Mouse (Mus musculus): Measurements from ENCODE around the gene Rybp. TPM values are rescaled to one million over a fixed set of nuclear protein-coding genes. Genes with fewer than 3 reads are reported as not detected.

The Rybp gene
- polyA plus RNA-seq, 1 experiment from 2014 or later: 21.3 TPM

GRCm38 (mm10) chr6:100286573-100287333 is 532 bp downstream of the Rybp start:
- WGBS: 0% methylated on average over 37 of the region's 117 CpGs
- no peaks in the 10 kb centered on the region for H3K9me3 ChIP-seq
- peak overlapping the region; percentile 73 for H3K4me3 ChIP-seq
- H3K27ac ChIP-seq: peak overlapping the region; percentile 96
- peak overlapping the region; percentile 57 for H3K4me2 ChIP-seq
- peak; percentile 76 for ATAC-seq (ENCODE audit: insufficient number of reproducible peaks, low FRiP score, low TSS enrichment, low read depth)
- H3K4me1 ChIP-seq: peaks cover 21% of the 10 kb centered on the region
- H3K36me3 ChIP-seq: no peaks in the 10 kb centered on the region
- H3K9ac ChIP-seq: peak overlapping the region; percentile 77
- no peaks in the 10 kb centered on the region for H3K27me3 ChIP-seq

- peak overlapping the region; percentile 39 for H3K9ac ChIP-seq
- H3K27me3 ChIP-seq: no peaks in the 10 kb centered on the region
- H3K27ac ChIP-seq: peak overlapping the region; percentile 96
- H3K4me1 ChIP-seq: peaks cover 21% of the 10 kb centered on the region
- H3K36me3 ChIP-seq: no peaks in the 10 kb centered on the region
- WGBS: 2% methylated on average over 18 of the region's 18 CpGs
- no peaks in the 10 kb centered on the region for H3K9me3 ChIP-seq
- H3K4me2 ChIP-seq: peak overlapping the region; percentile 57
- ATAC-seq (ENCODE audit: insufficient number of reproducible peaks, low FRiP score, low TSS enrichment, low read depth): no peak
- H3K4me3 ChIP-seq: peak overlapping the region; percentile 73
Observed at GRCm38 (mm10) chr6:100285985-100286572, 1.2 kb downstream of the Rybp start.

- H3K36me3 ChIP-seq: no peaks in the 10 kb centered on the region
- H3K4me3 ChIP-seq: no peak overlapping the region
- H3K9ac ChIP-seq: no peak overlapping the region
- no peaks in the 10 kb centered on the region for H3K27me3 ChIP-seq
- ATAC-seq (ENCODE audit: insufficient number of reproducible peaks, low FRiP score, low TSS enrichment, low read depth): no peak
- WGBS: 92% methylated on average over 1 of the region's 1 CpGs
- H3K27ac ChIP-seq: no peak overlapping the region
- no peaks in the 10 kb centered on the region for H3K9me3 ChIP-seq
- no peak overlapping the region for H3K4me2 ChIP-seq
- H3K4me1 ChIP-seq: peaks cover 10% of the 10 kb centered on the region
Observed at GRCm38 (mm10) chr6:100278841-100279240, 8.4 kb downstream of the Rybp start.

- Histone ChIP-seq H3K27me3 (no peaks in the 10 kb centered on the region), H3K4me2 (no peak overlapping the region), H3K27ac (no peak overlapping the region), H3K36me3 (no peaks in the 10 kb centered on the region), H3K4me3 (no peak overlapping the region), H3K4me1 (peaks cover 9% of the 10 kb centered on the region), H3K9ac (no peak overlapping the region), H3K9me3 (no peaks in the 10 kb centered on the region)
- ATAC-seq (ENCODE audit: insufficient number of reproducible peaks, low FRiP score, low TSS enrichment, low read depth): no peak
- WGBS: 54% methylated on average over 3 of the region's 3 CpGs
Observed at GRCm38 (mm10) chr6:100276344-100276743, 10.9 kb downstream of the Rybp start.

GRCm38 (mm10) chr6:100275643-100276042 is 11.6 kb downstream of the Rybp start:
- Histone ChIP-seq H3K9me3 (no peaks in the 10 kb centered on the region), H3K36me3 (no peaks in the 10 kb centered on the region), H3K4me3 (no peak overlapping the region)

GRCm38 (mm10) chr6:100273556-100273955 is 13.7 kb downstream of the Rybp start:
- Histone ChIP-seq H3K4me3 (no peak overlapping the region), H3K36me3 (no peaks in the 10 kb centered on the region), H3K4me2 (no peak overlapping the region), H3K9me3 (no peaks in the 10 kb centered on the region), H3K27me3 (no peaks in the 10 kb centered on the region), H3K4me1 (peaks cover 5% of the 10 kb centered on the region), H3K9ac (no peak overlapping the region), H3K27ac (no peak overlapping the region)
- no peak for ATAC-seq (ENCODE audit: insufficient number of reproducible peaks, low FRiP score, low TSS enrichment, low read depth)
- WGBS: 34% methylated on average over 1 of the region's 1 CpGs

More at GRCm38 (mm10) chr6:100275643-100276042, 11.6 kb downstream of the Rybp start:
- Histone ChIP-seq H3K4me2 (no peak overlapping the region), H3K4me1 (peaks cover 9% of the 10 kb centered on the region), H3K27ac (no peak overlapping the region), H3K27me3 (no peaks in the 10 kb centered on the region), H3K9ac (no peak overlapping the region)
- ATAC-seq (ENCODE audit: insufficient number of reproducible peaks, low FRiP score, low TSS enrichment, low read depth): no peak

- WGBS: 76% methylated on average over 3 of the region's 3 CpGs
- H3K36me3 ChIP-seq: no peaks in the 10 kb centered on the region
- no peaks in the 10 kb centered on the region for H3K27me3 ChIP-seq
- H3K27ac ChIP-seq: no peak overlapping the region
- H3K4me2 ChIP-seq: no peak overlapping the region
- H3K4me3 ChIP-seq: no peak overlapping the region
- peaks cover 2% of the 10 kb centered on the region; the same call in 1 of the 2 replicates for H3K4me1 ChIP-seq
- H3K9me3 ChIP-seq: no peaks in the 10 kb centered on the region
- H3K9ac ChIP-seq: no peak overlapping the region
- no peak for ATAC-seq (ENCODE audit: insufficient number of reproducible peaks, low FRiP score, low TSS enrichment, low read depth)
Observed at GRCm38 (mm10) chr6:100271992-100272391, 15.3 kb downstream of the Rybp start.

- 48% methylated on average over 2 of the region's 2 CpGs for WGBS
- H3K9ac ChIP-seq: no peak overlapping the region
- ATAC-seq (ENCODE audit: insufficient number of reproducible peaks, low FRiP score, low TSS enrichment, low read depth): no peak
- no peak overlapping the region for H3K4me2 ChIP-seq
- no peaks in the 10 kb centered on the region for H3K36me3 ChIP-seq
- H3K9me3 ChIP-seq: no peaks in the 10 kb centered on the region
- H3K4me1 ChIP-seq: 0 out of 2 replicates have a peak, but pooled peaks cover 2% of the 10 kb centered on the region
- H3K27me3 ChIP-seq: no peaks in the 10 kb centered on the region
- no peak overlapping the region for H3K27ac ChIP-seq
- H3K4me3 ChIP-seq: no peak overlapping the region
Observed at GRCm38 (mm10) chr6:100270765-100271164, 16.5 kb downstream of the Rybp start.

- Histone ChIP-seq H3K9ac (no peak overlapping the region), H3K9me3 (no peaks in the 10 kb centered on the region), H3K4me1 (peaks cover 4% of the 10 kb centered on the region), H3K27me3 (no peaks in the 10 kb centered on the region), H3K36me3 (no peaks in the 10 kb centered on the region), H3K27ac (no peak overlapping the region), H3K4me3 (no peak overlapping the region), H3K4me2 (no peak overlapping the region)
- WGBS: 92% methylated on average over 1 of the region's 1 CpGs
- ATAC-seq (ENCODE audit: insufficient number of reproducible peaks, low FRiP score, low TSS enrichment, low read depth): no peak
Observed at GRCm38 (mm10) chr6:100259607-100260006, 27.7 kb downstream of the Rybp start.

- H3K36me3 ChIP-seq: no peaks in the 10 kb centered on the region
- H3K4me3 ChIP-seq: no peak overlapping the region
- no peaks in the 10 kb centered on the region for H3K9me3 ChIP-seq
- peaks cover 6% of the 10 kb centered on the region for H3K4me1 ChIP-seq
- no peaks in the 10 kb centered on the region for H3K27me3 ChIP-seq
- no peak overlapping the region for H3K4me2 ChIP-seq
- no peak overlapping the region for H3K27ac ChIP-seq
- H3K9ac ChIP-seq: no peak overlapping the region
- ATAC-seq (ENCODE audit: insufficient number of reproducible peaks, low FRiP score, low TSS enrichment, low read depth): no peak
Observed at GRCm38 (mm10) chr6:100258278-100258677, 29.0 kb downstream of the Rybp start.

GRCm38 (mm10) chr6:100255411-100255810 is 31.9 kb downstream of the Rybp start:
- Histone ChIP-seq H3K4me3 (no peak overlapping the region), H3K4me2 (no peak overlapping the region), H3K9me3 (no peaks in the 10 kb centered on the region), H3K36me3 (no peaks in the 10 kb centered on the region), H3K27ac (no peak overlapping the region), H3K4me1 (peaks cover 9% of the 10 kb centered on the region), H3K27me3 (no peaks in the 10 kb centered on the region), H3K9ac (no peak overlapping the region)
- ATAC-seq (ENCODE audit: insufficient number of reproducible peaks, low FRiP score, low TSS enrichment, low read depth): no peak
- WGBS: 32% methylated on average over 1 of the region's 1 CpGs

- Histone ChIP-seq H3K9me3 (no peaks in the 10 kb centered on the region), H3K9ac (no peak overlapping the region), H3K36me3 (no peaks in the 10 kb centered on the region), H3K4me1 (peaks cover 9% of the 10 kb centered on the region), H3K27me3 (no peaks in the 10 kb centered on the region), H3K27ac (no peak overlapping the region), H3K4me2 (no peak overlapping the region), H3K4me3 (no peak overlapping the region)
- ATAC-seq (ENCODE audit: insufficient number of reproducible peaks, low FRiP score, low TSS enrichment, low read depth): no peak
- 79% methylated on average over 1 of the region's 1 CpGs for WGBS
Observed at GRCm38 (mm10) chr6:100254671-100255070, 32.6 kb downstream of the Rybp start.
